Mouse (Mus musculus) 3T3-L1 (cell line): Measurements from ENCODE around the gene 1700022I11Rik.
A peak's percentile ranks its signal among the peaks of the same experiment; 100 is the strongest.

ENCODE experiments used
- DNase-seq: peaks from one replicate; pipeline ENCODE4 v3.0.0-alpha.2; 2015; ENCODE audit warnings: low read depth, low spot score

Gene 1700022I11Rik

GRCm38 (mm10) chr4:43001272-43001671 is 31.9 kb downstream of the 1700022I11Rik start:
- no peak for DNase-seq

GRCm38 (mm10) chr4:43002756-43003439 is 33.5 kb downstream of the 1700022I11Rik start:
- no peak for DNase-seq

GRCm38 (mm10) chr4:43004951-43005350 is 35.5 kb downstream of the 1700022I11Rik start:
- DNase-seq, result no peak

GRCm38 (mm10) chr4:43005765-43006164 is 36.4 kb downstream of the 1700022I11Rik start:
- peak; percentile 86 for DNase-seq

- peak; percentile 80 for DNase-seq
These were observed 41.0 kb downstream of the 1700022I11Rik start, which contains the start of gene Fancg for GRCm38 (mm10) chr4:43010161-43011038. Gene Fancg (minus strand): TSS chr4:43010506.

GRCm38 (mm10) chr4:43012091-43012490 is 42.7 kb downstream of the 1700022I11Rik start:
- no peak for DNase-seq

- DNase-seq, result peak; percentile 50
These were observed 48.8 kb downstream of the 1700022I11Rik start for GRCm38 (mm10) chr4:43018156-43018555.

GRCm38 (mm10) chr4:43019176-43019575 is 49.8 kb downstream of the 1700022I11Rik start:
- DNase-seq, result no peak

GRCm38 (mm10) chr4:43019641-43020465 is 50.4 kb downstream of the 1700022I11Rik start:
- DNase-seq, result no peak

GRCm38 (mm10) chr4:43020876-43021275 is 51.5 kb downstream of the 1700022I11Rik start:
- DNase-seq, result no peak

- peak; percentile 22 for DNase-seq
These were observed 51.9 kb downstream of the 1700022I11Rik start for GRCm38 (mm10) chr4:43021341-43021740.

- no peak for DNase-seq
These were observed 55.3 kb downstream of the 1700022I11Rik start for GRCm38 (mm10) chr4:43024673-43025072.

GRCm38 (mm10) chr4:43025084-43025960 is 55.9 kb downstream of the 1700022I11Rik start, which contains the start of gene Pigo:
Gene Pigo (minus strand): TSS chr4:43025819.
- peak; percentile 94 for DNase-seq

GRCm38 (mm10) chr4:43029121-43029520 is 59.7 kb downstream of the 1700022I11Rik start:
- DNase-seq, result no peak

- DNase-seq, result no peak
These were observed 60.3 kb downstream of the 1700022I11Rik start for GRCm38 (mm10) chr4:43029749-43030148.

- DNase-seq, result no peak
These were observed 60.9 kb downstream of the 1700022I11Rik start for GRCm38 (mm10) chr4:43030352-43030751.

- DNase-seq, result peak; percentile 44
These were observed 61.4 kb downstream of the 1700022I11Rik start for GRCm38 (mm10) chr4:43030780-43031230.

GRCm38 (mm10) chr4:43031237-43031995 is 62.0 kb downstream of the 1700022I11Rik start, which contains the start of gene Stoml2:
Gene Stoml2 (minus strand): TSS chr4:43031710.
- DNase-seq, result peak; percentile 96

- no peak for DNase-seq
These were observed 63.1 kb downstream of the 1700022I11Rik start for GRCm38 (mm10) chr4:43032501-43032900.
